Mouse (Mus musculus) testis, adult 2 months (tissue): ENCODE data around the gene Cacng7.

ENCODE experiments used
- CTCF ChIP-seq: fragments of 200-500 bp; IDR thresholded peaks from 2 replicates; pipeline ENCODE4 v1.5.1; 2012; ENCODE audit warnings: low read depth, mild to moderate bottlenecking, inconsistent platforms, low read length, moderate library complexity; ENCODE audit not compliant: control insufficient read depth, insufficient read depth, insufficient replicate concordance
- POLR2A ChIP-seq: fragments of 200-500 bp; IDR thresholded peaks from 2 replicates; pipeline ENCODE4 v1.6.1; 2012; ENCODE audit warnings: low read depth, mild to moderate bottlenecking, inconsistent platforms, low read length, moderate library complexity; ENCODE audit not compliant: control insufficient read depth

- TF ChIP-seq POLR2A (no peak), CTCF (no peak)
These were observed 19.2 kb upstream of the Cacng7 start for GRCm38 (mm10) chr7:3313571-3313970.
